Mouse (Mus musculus) liver, embryonic 11.5 days (tissue): ENCODE data around the gene 1810009A15Rik. TPM values are rescaled to one million over a fixed set of nuclear protein-coding genes. Genes with fewer than 3 reads are reported as not detected.
"Not testable (repeated sequence)": the region's sequence is repeated elsewhere in the genome, so short reads cannot be mapped to it uniquely, and the experiment has no call there.

ENCODE experiments used
- ATAC-seq: fragments of 200-750 bp; cut with Nextera tagmentation; replicated peaks from 2 replicates; pipeline ENCODE4 v1.8.0; 2017; ENCODE audit warnings: moderate number of reproducible peaks, mild to moderate bottlenecking, moderate TSS enrichment, moderate library complexity; ENCODE audit not compliant: low FRiP score
- DNase-seq: peaks from one replicate; pipeline ENCODE4 v3.0.0-alpha.2; 2017; ENCODE audit warnings: low spot score
- H3K27ac ChIP-seq: fragments of 300-500 bp; sonication (generic); 2 replicates; pipeline ENCODE4 v1.5.1; 2014; ENCODE audit warnings: mild to moderate bottlenecking, low read depth, low read length, control low read depth
- H3K27me3 ChIP-seq: fragments of 300-500 bp; sonication (generic); replicated peaks from 2 replicates; pipeline ENCODE4 v1.6.1; 2014; ENCODE audit warnings: low read length, mixed read lengths; ENCODE audit not compliant: control insufficient read depth, insufficient read depth
- H3K36me3 ChIP-seq: fragments of 300-500 bp; sonication (generic); 2 replicates; pipeline ENCODE4 v1.6.1; 2014; ENCODE audit warnings: mild to moderate bottlenecking, low read length, moderate library complexity, mixed read lengths; ENCODE audit not compliant: control insufficient read depth, insufficient read depth
- H3K4me1 ChIP-seq: fragments of 300-500 bp; sonication (generic); replicated peaks from 2 replicates; pipeline ENCODE4 v1.6.1; 2014; ENCODE audit warnings: low read length, mixed read lengths; ENCODE audit not compliant: control insufficient read depth, insufficient read depth
- H3K4me2 ChIP-seq: fragments of 300-500 bp; sonication (generic); 2 replicates; pipeline ENCODE4 v1.6.1; 2014; ENCODE audit warnings: mild to moderate bottlenecking, control low read depth, moderate library complexity
- H3K4me3 ChIP-seq: fragments of 300-500 bp; sonication (generic); 2 replicates; pipeline ENCODE4 v1.5.1; 2014; ENCODE audit warnings: low read depth, low read length, control low read depth
- H3K9ac ChIP-seq: fragments of 300-500 bp; sonication (generic); 2 replicates; pipeline ENCODE4 v1.6.1; 2014; ENCODE audit warnings: low read depth, low read length, control low read depth
- H3K9me3 ChIP-seq: fragments of 300-500 bp; sonication (generic); 2 replicates; pipeline ENCODE4 v1.6.1; 2016; ENCODE audit warnings: low read length, inconsistent platforms, mixed read lengths; ENCODE audit not compliant: control insufficient read depth
- WGBS: fragments of 180-500 bp; shearing (Covaris S2); extraction: QIAGEN DNeasy Blood & Tissue Kit; methylation state at CpG from one replicate; pipeline ENCODE4 v1.1.7; 2014; 5-methylcytosine and 5-hydroxymethylcytosine counted together
- polyA plus RNA-seq: library from polyadenylated mRNA; unstranded; fragments of >200 nt; fragmentation: Nextera tagmentation; extraction: Ambion mirVana; gene quantifications from 2 replicates; pipeline ENCODE4 v1.2.1, GENCODE M21; 2014

1810009A15Rik gene
- polyA plus RNA-seq, 1 experiment from 2014 or later: 171 TPM

DNA sequence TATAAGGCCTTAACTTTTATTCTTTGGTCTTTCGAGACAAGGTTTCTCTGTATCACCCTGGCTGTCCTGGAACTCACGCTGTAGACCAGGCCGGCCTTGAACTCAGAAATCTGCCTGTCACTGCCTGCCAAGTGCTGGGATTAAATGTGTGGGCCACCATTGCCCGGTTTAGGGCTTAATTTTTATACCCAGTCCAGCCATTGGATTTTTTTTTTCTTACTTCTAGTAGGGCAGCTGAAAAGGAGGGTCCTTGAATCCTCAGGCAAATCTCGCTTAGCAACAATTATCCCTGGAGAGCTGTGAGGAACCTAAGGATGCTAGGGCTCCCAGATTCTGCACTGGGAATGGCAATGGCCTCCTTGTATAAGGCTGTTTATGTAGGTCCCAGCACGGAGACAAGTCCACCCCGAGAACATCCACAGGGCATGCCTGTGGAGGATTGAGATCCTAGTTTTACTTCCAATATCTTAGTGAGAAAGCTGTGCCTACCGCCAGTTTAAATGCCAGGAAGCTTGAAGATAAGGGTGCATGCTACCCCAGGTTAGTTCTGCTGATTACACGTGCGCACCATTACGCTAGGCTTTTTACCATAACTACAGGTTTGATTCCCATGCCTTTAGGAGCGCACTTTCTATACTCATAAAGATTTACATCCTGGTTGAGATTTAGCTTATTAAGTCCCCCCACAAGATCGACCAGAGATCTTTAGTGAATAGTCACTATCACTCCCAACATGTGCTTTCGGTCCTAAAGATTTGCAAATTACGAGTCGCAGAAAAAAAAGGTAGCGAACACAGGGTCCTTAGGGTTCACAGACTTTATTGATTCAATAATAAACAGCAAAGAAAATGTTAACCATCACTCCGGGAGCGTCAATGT is 829 bp upstream of the 1810009A15Rik start:
- DNase-seq: no peak
- ATAC-seq: no peak
- 13% methylated on average over 19 of the region's 19 CpGs for WGBS

DNA sequence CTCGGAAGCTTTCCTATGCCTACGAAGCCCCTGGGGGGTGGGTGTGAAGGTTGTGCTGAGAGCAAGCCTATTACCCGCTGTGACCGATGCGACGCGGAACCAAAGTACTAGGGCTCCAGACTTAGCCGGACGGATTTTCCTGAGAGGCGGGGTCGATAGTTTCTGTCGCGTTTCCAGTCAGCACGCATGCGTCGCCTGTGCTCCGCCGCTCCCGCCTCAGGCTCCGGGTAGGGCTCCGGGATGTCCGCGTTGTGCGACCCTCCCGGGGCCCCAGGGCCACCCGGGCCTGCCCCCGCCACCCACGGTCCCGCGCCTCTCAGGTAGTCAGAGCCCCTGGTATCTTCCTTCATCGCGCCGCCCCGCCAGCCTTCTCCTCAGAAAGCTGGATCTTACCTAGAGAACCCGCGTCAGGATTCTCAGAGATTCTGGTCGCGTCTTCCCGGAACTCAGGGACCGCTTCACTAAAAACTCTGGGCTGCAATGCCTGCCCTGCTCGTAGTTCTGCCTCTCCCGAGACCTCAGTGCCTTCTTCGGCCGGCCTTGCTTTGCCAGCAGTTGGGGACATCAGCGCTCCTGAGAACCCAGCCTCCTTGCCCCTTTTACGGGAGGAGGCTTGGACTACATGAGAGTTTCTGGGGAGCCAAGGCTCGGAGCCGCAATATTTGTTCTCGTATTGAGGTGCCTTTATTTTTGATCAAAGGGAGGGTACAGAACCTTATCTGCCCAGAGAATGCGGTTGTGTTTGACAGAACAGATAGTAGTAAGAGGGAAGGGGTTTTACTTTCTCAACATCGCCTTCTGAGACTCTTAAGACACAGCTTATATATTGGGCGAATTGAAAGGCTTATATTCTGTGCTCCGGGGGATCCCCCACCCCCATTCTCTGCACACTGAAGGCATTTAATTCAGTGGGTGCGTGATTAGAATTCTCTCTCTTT is 4.4 kb downstream of the 1810009A15Rik start, which contains the start of gene Ints5:
Gene Ints5, plus strand, starts transcription at position 177 of the 938 bp plus-strand sequence.
- peaks cover 19% of the 10 kb centered on the region for H3K4me1 ChIP-seq

More for the DNA sequence above, 829 bp upstream of the 1810009A15Rik start:
- Histone ChIP-seq H3K36me3 (peaks cover 4% of the 10 kb centered on the region; the same call in 1 of the 2 replicates), H3K4me1 (peaks cover 6% of the 10 kb centered on the region; the same call in 1 of the 2 replicates), H3K27me3 (no peaks in the 10 kb centered on the region), H3K27ac (peak overlapping the region; percentile 92), H3K9me3 (no peaks in the 10 kb centered on the region), H3K4me2 (peak overlapping the region; percentile 88), H3K9ac (peak overlapping the region; percentile 93), H3K4me3 (peak overlapping the region; percentile 73)

DNA sequence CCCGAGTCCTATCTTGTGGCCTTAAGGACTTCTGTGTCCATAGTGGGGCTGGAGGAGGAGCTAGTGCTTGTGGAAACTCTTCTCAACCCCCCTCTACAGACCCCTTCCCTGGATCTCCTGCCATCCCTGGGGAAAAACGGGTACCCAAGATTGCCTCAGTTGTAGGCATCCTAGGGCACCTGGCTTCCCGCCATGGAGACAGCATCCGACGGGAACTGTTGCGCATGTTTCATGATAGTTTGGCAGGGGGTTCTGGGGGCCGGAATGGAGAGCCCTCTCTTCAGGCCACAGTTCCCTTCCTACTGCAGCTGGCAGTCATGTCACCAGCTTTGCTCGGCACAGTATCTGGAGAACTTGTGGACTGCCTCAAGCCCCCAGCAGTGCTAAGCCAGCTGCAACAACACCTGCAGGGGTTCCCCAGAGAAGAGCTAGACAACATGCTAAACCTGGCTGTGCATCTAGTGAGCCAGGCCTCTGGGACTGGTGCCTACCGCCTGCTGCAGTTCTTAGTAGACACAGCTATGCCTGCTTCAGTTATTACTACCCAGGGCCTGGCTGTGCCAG is 6.8 kb downstream of the 1810009A15Rik start:
- Histone ChIP-seq H3K9me3 (no peaks in the 10 kb centered on the region), H3K4me1 (peaks cover 25% of the 10 kb centered on the region), H3K27ac (no peak overlapping the region), H3K4me3 (0 out of 2 replicates have a peak overlapping the region, but pooled peaks have one; percentile 12), H3K36me3 (peaks cover 16% of the 10 kb centered on the region; the same call in 1 of the 2 replicates), H3K9ac (no peak overlapping the region; the same call in 1 of the 2 replicates), H3K4me2 (no peak overlapping the region), H3K27me3 (no peaks in the 10 kb centered on the region)
- WGBS: 88% methylated on average over 9 of the region's 9 CpGs
- no peak for DNase-seq
- ATAC-seq: no peak

More for the DNA sequence above, 4.4 kb downstream of the 1810009A15Rik start, which contains the start of gene Ints5:
- Histone ChIP-seq H3K4me3 (peak within 1 kb of the TSS; percentile 80), H3K9ac (peak within 1 kb of the TSS; percentile 92), H3K36me3 (peaks cover 17% of the 10 kb centered on the region; the same call in 1 of the 2 replicates), H3K9me3 (no peaks in the 10 kb centered on the region), H3K27me3 (no peaks in the 10 kb centered on the region), H3K4me2 (peak within 1 kb of the TSS; percentile 70), H3K27ac (peak within 1 kb of the TSS; percentile 92)
- 2% methylated on average over 54 of the region's 54 CpGs for WGBS
- DNase-seq (peak; percentile 86), ATAC-seq (peak; percentile 69)

DNA sequence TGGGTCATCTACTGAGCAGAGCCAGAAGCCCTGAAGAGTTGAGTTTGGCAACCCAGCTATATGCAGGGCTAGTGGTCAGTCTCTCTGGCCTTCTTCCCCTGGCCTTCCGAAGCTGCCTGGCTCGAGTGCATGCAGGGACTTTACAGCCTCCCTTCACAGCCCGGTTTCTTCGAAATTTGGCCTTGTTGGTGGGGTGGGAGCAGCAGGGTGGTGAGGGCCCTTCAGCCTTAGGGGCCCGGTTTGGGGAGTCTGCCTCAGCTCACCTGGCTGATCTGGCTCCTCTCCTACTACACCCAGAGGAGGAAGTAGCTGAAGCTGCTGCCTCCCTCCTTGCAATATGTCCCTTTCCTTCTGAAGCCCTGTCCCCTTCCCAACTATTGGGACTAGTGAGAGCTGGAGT is 7.6 kb downstream of the 1810009A15Rik start:
- WGBS: 89% methylated on average over 5 of the region's 5 CpGs
- H3K9me3 ChIP-seq, ATAC-seq, H3K27ac ChIP-seq, H3K27me3 ChIP-seq, DNase-seq, H3K4me3 ChIP-seq: not testable (repeated sequence)
- Histone ChIP-seq H3K9ac (peak overlapping the region; percentile 3; the same call in 1 of the 2 replicates), H3K4me1 (peaks cover 25% of the 10 kb centered on the region), H3K4me2 (peak overlapping the region; percentile 87), H3K36me3 (peaks cover 13% of the 10 kb centered on the region; the same call in 1 of the 2 replicates)

DNA sequence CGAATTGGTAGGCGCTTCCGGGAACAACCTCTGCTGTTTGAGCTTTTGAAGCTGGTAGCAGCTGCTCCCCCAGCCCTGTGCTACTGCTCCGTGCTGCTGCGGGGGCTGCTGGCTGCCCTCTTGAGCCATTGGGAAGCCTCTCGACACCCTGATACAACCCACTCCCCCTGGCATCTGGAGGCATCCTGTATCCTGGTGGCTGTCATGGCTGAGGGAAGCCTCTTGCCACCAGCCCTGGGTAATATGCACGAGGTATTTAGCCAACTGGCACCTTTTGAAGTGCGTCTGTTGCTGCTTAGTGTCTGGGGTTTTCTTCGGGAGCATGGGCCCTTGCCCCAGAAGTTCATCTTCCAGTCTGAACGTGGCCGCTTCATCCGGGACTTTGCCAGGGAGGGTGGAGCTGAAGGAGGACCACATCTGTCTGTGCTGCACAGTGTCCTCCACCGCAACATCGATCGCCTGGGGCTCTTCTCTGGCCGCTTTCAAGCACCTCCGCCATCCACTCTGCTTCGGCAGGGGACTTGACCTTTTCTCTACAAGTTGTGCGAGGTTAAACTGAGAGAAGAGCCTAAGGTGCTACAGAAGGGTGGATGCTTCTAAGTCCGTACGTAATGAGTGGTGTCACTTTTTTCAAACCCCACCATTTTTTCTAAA is 8.7 kb downstream of the 1810009A15Rik start:
- Histone ChIP-seq H3K36me3 (peaks cover 15% of the 10 kb centered on the region; the same call in 1 of the 2 replicates), H3K27ac (peak overlapping the region; percentile 86), H3K4me2 (peak overlapping the region; percentile 87), H3K4me3 (peak overlapping the region; percentile 98), H3K9ac (peak overlapping the region; percentile 58), H3K4me1 (peaks cover 25% of the 10 kb centered on the region)
- not testable (repeated sequence) for DNase-seq, H3K9me3 ChIP-seq, H3K27me3 ChIP-seq
- WGBS: 35% methylated on average over 21 of the region's 21 CpGs
- peak; percentile 25 for ATAC-seq

DNA sequence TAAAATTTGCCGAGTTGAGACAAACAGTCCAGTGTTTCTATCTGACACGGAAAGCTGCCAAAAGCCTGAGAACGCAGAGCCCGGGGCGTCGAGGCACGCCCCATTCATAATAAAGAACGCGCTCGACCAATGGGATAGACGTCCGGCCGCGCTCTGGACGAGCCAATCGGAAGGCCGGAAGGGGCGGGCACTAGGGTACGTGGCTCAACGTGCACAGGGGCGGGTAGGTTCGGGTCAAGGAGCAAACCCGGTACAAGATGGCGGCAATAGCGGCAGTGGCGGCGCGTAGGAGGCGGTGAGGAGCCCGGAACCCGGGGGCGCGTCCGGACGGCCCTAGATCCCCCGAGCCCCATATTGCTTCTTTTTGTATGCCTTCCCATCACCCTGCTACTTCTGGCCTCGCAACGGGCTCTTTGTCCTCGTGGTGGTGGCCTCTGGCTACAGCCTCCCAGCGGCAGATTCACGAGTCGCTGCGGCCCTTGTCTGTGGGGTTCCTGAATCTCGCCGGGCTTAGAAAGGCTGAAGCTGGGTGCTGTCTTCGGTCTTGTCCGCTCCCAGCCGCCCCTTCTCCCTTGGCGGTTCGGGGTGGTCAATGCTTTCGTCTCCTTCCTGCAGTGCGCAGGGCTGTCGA is 9.3 kb downstream of the 1810009A15Rik start, which contains the start of gene Ganab:
Gene Ganab, plus strand, starts transcription at position 207 of the 631 bp plus-strand sequence.
- ATAC-seq (peak; percentile 98), DNase-seq (peak; percentile 95)
- Histone ChIP-seq H3K4me3 (peak within 1 kb of the TSS; percentile 98), H3K4me1 (peaks cover 25% of the 10 kb centered on the region), H3K9ac (peak within 1 kb of the TSS; percentile 97), H3K4me2 (peak within 1 kb of the TSS; percentile 87), H3K36me3 (peaks cover 16% of the 10 kb centered on the region; the same call in 1 of the 2 replicates), H3K27me3 (no peaks in the 10 kb centered on the region), H3K9me3 (no peaks in the 10 kb centered on the region), H3K27ac (peak within 1 kb of the TSS; percentile 93)
- under 1% methylated on average over 53 of the region's 53 CpGs for WGBS

DNA sequence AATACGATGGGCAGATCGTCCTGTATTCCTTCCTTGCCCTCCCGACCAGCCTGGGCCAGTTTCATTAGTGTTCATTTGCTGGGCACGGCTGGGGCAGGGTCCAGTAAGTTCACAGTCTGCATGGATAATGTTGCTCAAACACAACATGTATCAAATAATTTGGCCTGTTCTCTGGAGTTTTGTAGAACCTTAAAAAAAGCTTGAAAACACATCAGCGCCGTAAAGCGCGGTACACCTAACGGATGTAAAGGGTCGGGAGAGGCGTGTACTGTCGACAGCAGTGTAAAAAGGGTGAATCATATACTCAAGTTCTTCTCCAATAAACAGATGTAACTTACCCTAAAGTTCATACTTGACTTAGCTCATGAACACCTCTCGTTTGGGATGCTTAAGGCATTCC is 9.9 kb downstream of the 1810009A15Rik start:
- ATAC-seq (peak; percentile 3; the same call in 1 of the 2 replicates), DNase-seq (no peak)
- H3K4me1 ChIP-seq: peaks cover 25% of the 10 kb centered on the region
- peak overlapping the region; percentile 87 for H3K4me2 ChIP-seq
- H3K4me3 ChIP-seq: peak overlapping the region; percentile 98
- 7% methylated on average over 13 of the region's 13 CpGs for WGBS
- no peaks in the 10 kb centered on the region for H3K9me3 ChIP-seq
- H3K9ac ChIP-seq: peak overlapping the region; percentile 97
- H3K36me3 ChIP-seq: peaks cover 20% of the 10 kb centered on the region; the same call in 1 of the 2 replicates
- peak overlapping the region; percentile 93 for H3K27ac ChIP-seq
- no peaks in the 10 kb centered on the region for H3K27me3 ChIP-seq
